Mouse (Mus musculus): ENCODE data around the gene Taf1a.

DNA sequence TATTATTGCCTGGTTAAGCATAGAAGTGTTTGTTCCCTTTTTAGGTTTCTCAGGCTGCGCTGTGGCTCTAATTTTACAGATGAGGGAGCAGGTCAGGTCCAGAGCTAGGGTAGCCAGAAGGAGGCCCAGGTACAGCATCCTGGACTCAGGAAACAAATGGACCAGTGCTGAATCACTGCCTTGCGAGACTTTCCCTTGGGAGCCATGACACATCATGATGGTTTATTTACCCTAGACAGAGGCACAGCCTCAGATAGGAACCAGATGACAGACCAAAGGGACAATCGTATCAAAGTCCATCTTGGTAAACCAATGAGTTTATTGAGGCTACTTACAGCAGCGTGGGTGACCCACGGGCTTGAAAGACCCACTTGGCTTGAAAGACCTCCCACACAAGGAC is 7.0 kb upstream of the Taf1a start:
- TF ChIP-seq CTCF (IDR thresholded peaks at IDR 0.05; ENCODE audit: borderline replicate concordance, insufficient read depth, low read depth, low read length) (no peak), POLR2A (IDR thresholded peaks at IDR 0.05; ENCODE audit: borderline replicate concordance, insufficient read depth, low read length) (no peak)
